Mouse (Mus musculus) embryonic facial prominence, embryonic 10.5 days (tissue): ENCODE data around the gene Cpm. TPM values are rescaled to one million over a fixed set of nuclear protein-coding genes. Genes with fewer than 3 reads are reported as not detected.

Experiments used
- DNase-seq: peaks from one replicate; pipeline ENCODE4 v3.0.0-alpha.2; 2017; ENCODE audit warnings: low spot score
- H3K27ac ChIP-seq: fragments of 300-500 bp; sonication (generic); replicated peaks from 2 replicates; pipeline ENCODE4 v1.5.1; 2016; ENCODE audit warnings: mild to moderate bottlenecking
- H3K27me3 ChIP-seq: fragments of 300-500 bp; sonication (generic); replicated peaks from 2 replicates; pipeline ENCODE4 v1.6.1; 2016; ENCODE audit warnings: low read depth, mild to moderate bottlenecking; ENCODE audit not compliant: poor library complexity, severe bottlenecking
- H3K36me3 ChIP-seq: fragments of 300-500 bp; sonication (generic); replicated peaks from 2 replicates; pipeline ENCODE4 v1.6.1; 2016; ENCODE audit warnings: mild to moderate bottlenecking, moderate library complexity
- H3K4me1 ChIP-seq: fragments of 300-500 bp; sonication (generic); 2 replicates; pipeline ENCODE4 v1.6.1; 2016
- H3K4me3 ChIP-seq: fragments of 300-500 bp; sonication (generic); 2 replicates; pipeline ENCODE4 v1.5.1; 2016; ENCODE audit warnings: mild to moderate bottlenecking, moderate library complexity
- H3K9me3 ChIP-seq: fragments of 300-500 bp; sonication (generic); 2 replicates; pipeline ENCODE4 v1.6.1; 2016; ENCODE audit warnings: mild to moderate bottlenecking
- WGBS: fragments of 180-500 bp; shearing (Covaris S2); methylation state at CpG from one replicate; pipeline ENCODE4 v1.1.7; 2016; 5-methylcytosine and 5-hydroxymethylcytosine counted together
- polyA plus RNA-seq: library from polyadenylated mRNA; unstranded; fragments of >200 nt; fragmentation: Nextera tagmentation; extraction: Ambion mirVana; gene quantifications from 2 replicates; pipeline ENCODE4 v1.2.1, GENCODE M21; 2016

Gene Cpm
- polyA plus RNA-seq, 1 experiment from 2014 or later = 11.6 TPM

GRCm38 (mm10) chr10:117638578-117639220, 9.4 kb downstream of the Cpm start:
- DNase-seq = no peak
- 0 out of 2 replicates have a peak, but pooled peaks cover 4% of the 10 kb centered on the region for H3K27me3 ChIP-seq
- H3K4me1 ChIP-seq = peaks cover 14% of the 10 kb centered on the region
- no peak overlapping the region for H3K27ac ChIP-seq
- no peaks in the 10 kb centered on the region for H3K36me3 ChIP-seq
- H3K4me3 ChIP-seq = no peak overlapping the region
- H3K9me3 ChIP-seq = no peaks in the 10 kb centered on the region
- 93% methylated on average over 7 of the region's 7 CpGs for WGBS

- H3K36me3 ChIP-seq = no peaks in the 10 kb centered on the region
- 93% methylated on average over 8 of the region's 8 CpGs for WGBS
Observed at GRCm38 (mm10) chr10:117639221-117639599, 9.9 kb downstream of the Cpm start.

GRCm38 (mm10) chr10:117639899-117640594, 10.7 kb downstream of the Cpm start:
- H3K4me3 ChIP-seq = no peak overlapping the region
- WGBS = 51% methylated on average over 21 of the region's 21 CpGs

More at GRCm38 (mm10) chr10:117639221-117639599, 9.9 kb downstream of the Cpm start:
- no peak overlapping the region for H3K4me3 ChIP-seq
- DNase-seq = no peak
- H3K9me3 ChIP-seq = no peaks in the 10 kb centered on the region
- peaks cover 14% of the 10 kb centered on the region for H3K4me1 ChIP-seq
- H3K27me3 ChIP-seq = 0 out of 2 replicates have a peak, but pooled peaks cover 4% of the 10 kb centered on the region
- no peak overlapping the region for H3K27ac ChIP-seq

GRCm38 (mm10) chr10:117640595-117641078, 11.3 kb downstream of the Cpm start:
- Histone ChIP-seq H3K9me3 (no peaks in the 10 kb centered on the region), H3K4me1 (peaks cover 14% of the 10 kb centered on the region), H3K27me3 (0 out of 2 replicates have a peak, but pooled peaks cover 4% of the 10 kb centered on the region), H3K4me3 (no peak overlapping the region), H3K27ac (no peak overlapping the region), H3K36me3 (no peaks in the 10 kb centered on the region)
- no peak for DNase-seq
- WGBS = 78% methylated on average over 7 of the region's 7 CpGs

More at GRCm38 (mm10) chr10:117639899-117640594, 10.7 kb downstream of the Cpm start:
- H3K4me1 ChIP-seq = peaks cover 14% of the 10 kb centered on the region
- no peaks in the 10 kb centered on the region for H3K36me3 ChIP-seq
- no peak for DNase-seq
- no peaks in the 10 kb centered on the region for H3K9me3 ChIP-seq
- 0 out of 2 replicates have a peak, but pooled peaks cover 4% of the 10 kb centered on the region for H3K27me3 ChIP-seq
- H3K27ac ChIP-seq = no peak overlapping the region

- H3K27me3 ChIP-seq = 0 out of 2 replicates have a peak, but pooled peaks cover 4% of the 10 kb centered on the region
- H3K4me1 ChIP-seq = peaks cover 14% of the 10 kb centered on the region
- H3K9me3 ChIP-seq = no peaks in the 10 kb centered on the region
- H3K36me3 ChIP-seq = no peaks in the 10 kb centered on the region
- H3K4me3 ChIP-seq = peak overlapping the region; percentile 31; the same call in 1 of the 2 replicates
- peak; percentile 56 for DNase-seq
- H3K27ac ChIP-seq = peak overlapping the region; percentile 41; the same call in 1 of the 2 replicates
- WGBS = 48% methylated on average over 20 of the region's 20 CpGs
Observed at GRCm38 (mm10) chr10:117641400-117642200, 12.3 kb downstream of the Cpm start.

- Histone ChIP-seq H3K27me3 (0 out of 2 replicates have a peak, but pooled peaks cover 4% of the 10 kb centered on the region), H3K36me3 (no peaks in the 10 kb centered on the region), H3K27ac (no peak overlapping the region), H3K9me3 (no peaks in the 10 kb centered on the region), H3K4me3 (no peak overlapping the region), H3K4me1 (peaks cover 14% of the 10 kb centered on the region)
- no peak for DNase-seq
- WGBS = 81% methylated on average over 9 of the region's 9 CpGs
Observed at GRCm38 (mm10) chr10:117642201-117642450, 12.8 kb downstream of the Cpm start.

- Histone ChIP-seq H3K4me3 (no peak overlapping the region), H3K36me3 (no peaks in the 10 kb centered on the region), H3K9me3 (no peaks in the 10 kb centered on the region), H3K4me1 (peaks cover 14% of the 10 kb centered on the region), H3K27me3 (0 out of 2 replicates have a peak, but pooled peaks cover 4% of the 10 kb centered on the region), H3K27ac (no peak overlapping the region)
- WGBS = 94% methylated on average over 15 of the region's 15 CpGs
- DNase-seq = no peak
Observed at GRCm38 (mm10) chr10:117642491-117643262, 13.4 kb downstream of the Cpm start.

GRCm38 (mm10) chr10:117643302-117643701, 14.0 kb downstream of the Cpm start:
- peaks cover 14% of the 10 kb centered on the region for H3K4me1 ChIP-seq
- H3K27ac ChIP-seq = no peak overlapping the region
- H3K36me3 ChIP-seq = no peaks in the 10 kb centered on the region
- no peak for DNase-seq
- H3K27me3 ChIP-seq = 0 out of 2 replicates have a peak, but pooled peaks cover 4% of the 10 kb centered on the region
- H3K4me3 ChIP-seq = no peak overlapping the region
- no peaks in the 10 kb centered on the region for H3K9me3 ChIP-seq
- WGBS = 81% methylated on average over 6 of the region's 6 CpGs

GRCm38 (mm10) chr10:117643711-117644428, 14.6 kb downstream of the Cpm start:
- Histone ChIP-seq H3K4me3 (no peak overlapping the region), H3K36me3 (no peaks in the 10 kb centered on the region), H3K4me1 (peaks cover 14% of the 10 kb centered on the region), H3K9me3 (no peaks in the 10 kb centered on the region), H3K27me3 (0 out of 2 replicates have a peak, but pooled peaks cover 4% of the 10 kb centered on the region), H3K27ac (no peak overlapping the region)
- 92% methylated on average over 12 of the region's 12 CpGs for WGBS
- DNase-seq = no peak

- Histone ChIP-seq H3K4me1 (peaks cover 14% of the 10 kb centered on the region), H3K27me3 (0 out of 2 replicates have a peak, but pooled peaks cover 4% of the 10 kb centered on the region), H3K36me3 (no peaks in the 10 kb centered on the region), H3K4me3 (no peak overlapping the region), H3K27ac (no peak overlapping the region), H3K9me3 (no peaks in the 10 kb centered on the region)
- DNase-seq = no peak
- WGBS = 90% methylated on average over 8 of the region's 8 CpGs
Observed at GRCm38 (mm10) chr10:117644429-117644748, 15.1 kb downstream of the Cpm start.

GRCm38 (mm10) chr10:117644828-117645227, 15.5 kb downstream of the Cpm start:
- no peak overlapping the region for H3K27ac ChIP-seq
- no peak overlapping the region for H3K4me3 ChIP-seq
- 89% methylated on average over 11 of the region's 11 CpGs for WGBS

More at GRCm38 (mm10) chr10:117644828-117645227, 15.5 kb downstream of the Cpm start:
- peaks cover 11% of the 10 kb centered on the region for H3K4me1 ChIP-seq
- no peaks in the 10 kb centered on the region for H3K9me3 ChIP-seq
- DNase-seq = no peak
- 0 out of 2 replicates have a peak, but pooled peaks cover 4% of the 10 kb centered on the region for H3K27me3 ChIP-seq
- no peaks in the 10 kb centered on the region for H3K36me3 ChIP-seq
